Mouse (Mus musculus) hindbrain, postnatal 0 days (tissue): ENCODE data around the gene Pld4. TPM values are rescaled to one million over a fixed set of nuclear protein-coding genes. Genes with fewer than 3 reads are reported as not detected.
A peak's percentile ranks its signal among the peaks of the same experiment; 100 is the strongest.

Experiments
- ATAC-seq: fragments of 200-750 bp; cut with Nextera tagmentation; 2 replicates; pipeline ENCODE4 v1.8.0; 2017; ENCODE audit warnings: mild to moderate bottlenecking, moderate TSS enrichment, moderate library complexity
- DNase-seq: peaks from one replicate; pipeline ENCODE4 v3.0.0-alpha.2; 2015; ENCODE audit warnings: low spot score
- H3K27ac ChIP-seq: fragments of 300-500 bp; sonication (generic); 2 replicates; pipeline ENCODE4 v1.5.1; 2014; ENCODE audit warnings: mild to moderate bottlenecking
- H3K27me3 ChIP-seq: fragments of 300-500 bp; sonication (generic); 2 replicates; pipeline ENCODE4 v1.6.1; 2014; ENCODE audit warnings: low read length, mixed read lengths; ENCODE audit not compliant: insufficient read depth
- H3K36me3 ChIP-seq: fragments of 300-500 bp; sonication (generic); 2 replicates; pipeline ENCODE4 v1.6.1; 2014; ENCODE audit warnings: low read length, mixed read lengths; ENCODE audit not compliant: insufficient read depth
- H3K4me1 ChIP-seq: fragments of 300-500 bp; sonication (generic); 2 replicates; pipeline ENCODE4 v1.6.1; 2014; ENCODE audit warnings: antibody characterized with exemption, low read length, mixed read lengths; ENCODE audit not compliant: insufficient read depth
- H3K4me2 ChIP-seq: fragments of 300-500 bp; sonication (generic); 2 replicates; pipeline ENCODE4 v1.6.1; 2014; ENCODE audit warnings: low read depth, mild to moderate bottlenecking, low read length, moderate library complexity, mixed read lengths
- H3K4me3 ChIP-seq: fragments of 300-500 bp; sonication (generic); 2 replicates; pipeline ENCODE4 v1.5.1; 2014; ENCODE audit warnings: low read length
- H3K9ac ChIP-seq: fragments of 300-500 bp; sonication (generic); replicated peaks from 2 replicates; pipeline ENCODE4 v1.6.1; 2014; ENCODE audit warnings: mild to moderate bottlenecking, low read length, moderate library complexity, mixed read lengths
- H3K9me3 ChIP-seq: fragments of 300-500 bp; sonication (generic); 2 replicates; pipeline ENCODE4 v1.6.1; 2016; ENCODE audit warnings: low read length, mixed read lengths
- CTCF ChIP-seq: IDR thresholded peaks from 2 replicates; pipeline ENCODE4 v1.5.1; 2016; ENCODE audit warnings: antibody characterized with exemption, control low read depth, low read depth
- WGBS: fragments of 180-500 bp; shearing (Covaris S2); extraction: QIAGEN DNeasy Blood & Tissue Kit; methylation state at CpG from one replicate; pipeline ENCODE4 v1.1.7; 2014; 5-methylcytosine and 5-hydroxymethylcytosine counted together
- polyA plus RNA-seq: library from polyadenylated mRNA; unstranded; fragments of >200 nt; fragmentation: Nextera tagmentation; extraction: Ambion mirVana; gene quantifications from 2 replicates; pipeline ENCODE4 v1.2.1, GENCODE M21; 2015
- total RNA-seq: library from RNA; depleted of rRNA; stranded (reverse); fragments of >200 nt; gene quantifications from 2 replicates; pipeline ENCODE4 v1.2.3, GENCODE M21; 2014

The Pld4 gene
- total and polyA plus RNA-seq, 2 experiments from 2014 or later: 10.5 to 10.8 TPM

GRCm38 (mm10) chr12:112763176-112763575, 2.7 kb downstream of the Pld4 start:
- WGBS: 83% methylated on average over 4 of the region's 4 CpGs
- Histone ChIP-seq H3K4me1 (no peaks in the 10 kb centered on the region), H3K4me3 (no peak overlapping the region), H3K36me3 (no peaks in the 10 kb centered on the region), H3K9ac (no peak overlapping the region), H3K27ac (no peak overlapping the region), H3K27me3 (no peaks in the 10 kb centered on the region), H3K9me3 (no peaks in the 10 kb centered on the region), H3K4me2 (no peak overlapping the region)
- no peak for DNase-seq
- TF ChIP-seq CTCF: no peak
- no peak for ATAC-seq

GRCm38 (mm10) chr12:112764141-112764540, 3.7 kb downstream of the Pld4 start:
- ATAC-seq (no peak), DNase-seq (no peak)
- Histone ChIP-seq H3K4me3 (no peak overlapping the region), H3K27me3 (no peaks in the 10 kb centered on the region), H3K36me3 (no peaks in the 10 kb centered on the region), H3K9ac (no peak overlapping the region), H3K27ac (no peak overlapping the region), H3K9me3 (no peaks in the 10 kb centered on the region), H3K4me2 (no peak overlapping the region), H3K4me1 (no peaks in the 10 kb centered on the region)
- no peak for TF ChIP-seq CTCF
- WGBS: 80% methylated on average over 5 of the region's 5 CpGs

- no peak for ATAC-seq
- Histone ChIP-seq H3K9me3 (no peaks in the 10 kb centered on the region), H3K36me3 (no peaks in the 10 kb centered on the region), H3K4me2 (no peak overlapping the region), H3K4me3 (no peak overlapping the region), H3K27me3 (no peaks in the 10 kb centered on the region), H3K9ac (no peak overlapping the region), H3K4me1 (no peaks in the 10 kb centered on the region), H3K27ac (no peak overlapping the region)
- DNase-seq: no peak
- WGBS: 93% methylated on average over 7 of the region's 7 CpGs
- no peak for TF ChIP-seq CTCF
Measured at GRCm38 (mm10) chr12:112764991-112765390, 4.5 kb downstream of the Pld4 start.

- no peak overlapping the region for H3K27ac ChIP-seq
- H3K4me1 ChIP-seq: no peaks in the 10 kb centered on the region
- no peaks in the 10 kb centered on the region for H3K27me3 ChIP-seq
- no peak overlapping the region for H3K9ac ChIP-seq
- 86% methylated on average over 7 of the region's 7 CpGs for WGBS
- no peak for DNase-seq
- H3K4me2 ChIP-seq: no peak overlapping the region
- no peaks in the 10 kb centered on the region for H3K9me3 ChIP-seq
- no peak for TF ChIP-seq CTCF
- H3K4me3 ChIP-seq: no peak overlapping the region
- H3K36me3 ChIP-seq: no peaks in the 10 kb centered on the region
- no peak for ATAC-seq
Measured at GRCm38 (mm10) chr12:112766586-112766985, 6.1 kb downstream of the Pld4 start.

- Histone ChIP-seq H3K27me3 (no peaks in the 10 kb centered on the region), H3K9ac (no peak overlapping the region), H3K4me3 (no peak overlapping the region), H3K4me2 (no peak overlapping the region), H3K27ac (no peak overlapping the region), H3K36me3 (no peaks in the 10 kb centered on the region), H3K4me1 (no peaks in the 10 kb centered on the region), H3K9me3 (no peaks in the 10 kb centered on the region)
- DNase-seq (no peak), ATAC-seq (no peak)
- WGBS: 87% methylated on average over 16 of the region's 16 CpGs
- TF ChIP-seq CTCF: no peak
Measured at GRCm38 (mm10) chr12:112767036-112767890, 6.8 kb downstream of the Pld4 start.

GRCm38 (mm10) chr12:112768166-112768565, 7.7 kb downstream of the Pld4 start:
- no peak for TF ChIP-seq CTCF
- no peaks in the 10 kb centered on the region for H3K27me3 ChIP-seq

GRCm38 (mm10) chr12:112769031-112769430, 8.6 kb downstream of the Pld4 start:
- no peak overlapping the region for H3K27ac ChIP-seq
- no peak overlapping the region for H3K4me3 ChIP-seq
- no peaks in the 10 kb centered on the region for H3K27me3 ChIP-seq
- DNase-seq (peak; percentile 42), ATAC-seq (no peak)
- no peaks in the 10 kb centered on the region for H3K36me3 ChIP-seq
- TF ChIP-seq CTCF: no peak
- 84% methylated on average over 6 of the region's 6 CpGs for WGBS
- no peaks in the 10 kb centered on the region for H3K4me1 ChIP-seq
- H3K9me3 ChIP-seq: no peaks in the 10 kb centered on the region
- H3K4me2 ChIP-seq: no peak overlapping the region
- no peak overlapping the region for H3K9ac ChIP-seq

More at GRCm38 (mm10) chr12:112768166-112768565, 7.7 kb downstream of the Pld4 start:
- DNase-seq (no peak), ATAC-seq (no peak)
- H3K9me3 ChIP-seq: no peaks in the 10 kb centered on the region
- no peaks in the 10 kb centered on the region for H3K36me3 ChIP-seq
- no peak overlapping the region for H3K4me2 ChIP-seq
- no peak overlapping the region for H3K9ac ChIP-seq
- no peak overlapping the region for H3K27ac ChIP-seq
- no peaks in the 10 kb centered on the region for H3K4me1 ChIP-seq
- no peak overlapping the region for H3K4me3 ChIP-seq
- WGBS: 90% methylated on average over 8 of the region's 8 CpGs
